Mouse (Mus musculus): ENCODE results near the gene Xbp1.

DNA sequence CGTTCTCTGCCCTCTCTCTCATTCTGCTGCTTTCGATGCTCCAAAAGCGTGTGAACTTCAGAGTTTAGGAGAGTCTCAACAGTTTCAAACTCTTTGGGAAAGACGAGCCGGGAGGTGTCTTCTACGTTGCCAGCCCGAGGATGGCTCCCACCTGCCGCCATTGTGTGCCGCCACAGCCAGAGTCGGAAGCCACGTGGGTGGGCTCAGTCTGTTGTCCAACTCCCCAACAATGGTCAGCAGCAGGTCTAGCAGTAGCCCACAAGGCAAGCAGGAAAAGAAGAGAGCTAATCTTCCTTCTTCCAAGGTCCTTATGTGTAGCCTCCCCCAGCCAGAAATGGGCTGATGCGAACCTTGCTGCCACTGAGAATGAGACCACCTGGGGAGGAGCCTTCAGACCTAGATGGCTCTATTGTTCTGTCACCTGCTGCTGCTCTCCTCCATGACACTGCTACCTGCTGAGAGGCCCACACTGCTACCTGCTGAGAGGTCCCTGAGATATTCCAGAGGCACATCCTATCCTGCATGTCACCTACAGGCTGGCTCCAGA, 25.1 kb upstream of the Xbp1 start:
- TF ChIP-seq POLR2A (IDR thresholded peaks at IDR 0.05; ENCODE audit: borderline replicate concordance, control insufficient read depth, low read depth, low read length) (no peak), CTCF (IDR thresholded peaks at IDR 0.05; ENCODE audit: control insufficient read depth, insufficient read depth, low read length) (no peak)
